Mouse (Mus musculus): Measurements from ENCODE around the gene Gsg1. TPM values are rescaled to one million over a fixed set of nuclear protein-coding genes. Genes with fewer than 3 reads are reported as not detected.

The Gsg1 gene
- polyA plus RNA-seq, 1 experiment, result not detected

DNA sequence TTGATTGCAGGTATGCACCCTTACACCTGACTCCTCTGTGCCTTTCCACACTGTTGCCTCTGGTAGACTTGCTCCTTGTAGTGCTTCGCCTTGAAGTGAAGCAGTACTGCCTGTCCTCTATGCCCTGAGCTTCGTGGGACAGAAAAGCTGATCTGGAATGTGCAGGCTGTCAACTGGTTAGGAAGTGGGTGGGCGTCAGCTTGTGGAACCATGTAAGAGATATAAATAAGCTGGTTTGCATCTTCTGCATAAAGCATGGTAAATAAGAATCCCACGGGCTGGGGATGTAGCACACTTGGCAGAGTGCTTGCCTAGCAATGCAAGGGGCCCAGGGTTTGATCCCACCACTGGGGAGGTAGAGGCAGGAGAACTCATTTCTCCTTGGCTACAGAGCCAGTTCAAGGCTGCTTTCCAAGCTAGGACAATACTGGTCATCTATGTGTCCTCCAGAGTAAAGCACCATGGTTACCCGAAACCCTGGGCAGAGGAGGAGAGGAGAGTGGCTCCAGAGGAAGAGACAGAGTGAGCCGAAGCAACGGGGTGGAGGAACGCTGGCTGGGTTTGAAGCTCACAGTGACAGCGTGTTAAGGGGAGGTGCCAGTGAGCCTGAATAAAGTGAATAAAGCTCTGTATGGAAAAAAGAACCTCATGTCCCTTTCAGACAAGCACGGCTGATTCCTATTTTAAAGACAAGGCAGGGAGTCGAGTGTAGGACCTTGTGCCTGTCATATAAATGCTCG lies 21.5 kb downstream of the Gsg1 start:
- Histone ChIP-seq H3K27ac (ENCODE audit: insufficient read depth, low read length) (no peak overlapping the region), H3K36me3 (ENCODE audit: control insufficient read depth, insufficient read depth, low read length, poor library complexity, severe bottlenecking) (no peaks in the 10 kb centered on the region), H3K9ac (ENCODE audit: low read depth, poor library complexity, severe bottlenecking) (no peak overlapping the region), H3K27me3 (ENCODE audit: control insufficient read depth, insufficient read depth, low read length, poor library complexity, severe bottlenecking) (no peaks in the 10 kb centered on the region), H3K4me3 (ENCODE audit: low read depth, low read length) (no peak overlapping the region), H3K9me3 (replicated peaks; ENCODE audit: control insufficient read depth, insufficient read depth, low read length, poor library complexity, severe bottlenecking) (no peaks in the 10 kb centered on the region), H3K4me1 (ENCODE audit: control insufficient read depth, insufficient read depth, low read length) (no peaks in the 10 kb centered on the region)
- TF ChIP-seq POLR2A (IDR thresholded peaks at IDR 0.05; ENCODE audit: insufficient read depth, low read length) (no peak), CTCF (IDR thresholded peaks at IDR 0.05; ENCODE audit: low read depth, low read length) (no peak), EP300 (IDR thresholded peaks at IDR 0.05; ENCODE audit: insufficient read depth, low read depth, low read length) (no peak)

DNA sequence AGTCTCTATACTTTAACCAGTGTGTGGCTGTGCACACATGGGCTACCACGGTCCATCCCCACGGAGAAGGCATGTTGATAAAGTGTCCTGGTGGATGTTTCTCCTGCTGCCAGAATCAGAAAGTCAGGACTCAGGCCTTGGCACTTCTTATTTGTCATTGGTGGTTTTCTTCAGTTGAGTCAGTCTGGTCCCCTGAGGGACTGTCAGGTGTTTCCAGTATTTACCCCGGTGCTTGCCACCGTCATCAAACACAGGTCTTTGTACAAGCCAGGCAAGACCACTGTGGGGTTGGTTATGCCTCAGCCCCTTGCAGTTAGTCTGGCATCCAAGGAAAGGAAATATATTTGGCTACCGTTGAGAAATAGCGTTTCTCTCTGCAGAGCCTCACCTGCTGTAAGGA lies 23.6 kb downstream of the Gsg1 start:
- Histone ChIP-seq H3K4me1 (ENCODE audit: control insufficient read depth, insufficient read depth, low read length) (no peaks in the 10 kb centered on the region), H3K27me3 (ENCODE audit: control insufficient read depth, insufficient read depth, low read length, poor library complexity, severe bottlenecking) (no peaks in the 10 kb centered on the region), H3K9me3 (replicated peaks; ENCODE audit: control insufficient read depth, insufficient read depth, low read length, poor library complexity, severe bottlenecking) (no peaks in the 10 kb centered on the region), H3K36me3 (ENCODE audit: control insufficient read depth, insufficient read depth, low read length, poor library complexity, severe bottlenecking) (no peaks in the 10 kb centered on the region), H3K27ac (ENCODE audit: insufficient read depth, low read length) (no peak overlapping the region), H3K4me3 (ENCODE audit: low read depth, low read length) (no peak overlapping the region), H3K9ac (ENCODE audit: low read depth, poor library complexity, severe bottlenecking) (no peak overlapping the region)
- TF ChIP-seq CTCF (IDR thresholded peaks at IDR 0.05; ENCODE audit: low read depth, low read length) (no peak), POLR2A (IDR thresholded peaks at IDR 0.05; ENCODE audit: insufficient read depth, low read length) (no peak), EP300 (IDR thresholded peaks at IDR 0.05; ENCODE audit: insufficient read depth, low read depth, low read length) (no peak)

DNA sequence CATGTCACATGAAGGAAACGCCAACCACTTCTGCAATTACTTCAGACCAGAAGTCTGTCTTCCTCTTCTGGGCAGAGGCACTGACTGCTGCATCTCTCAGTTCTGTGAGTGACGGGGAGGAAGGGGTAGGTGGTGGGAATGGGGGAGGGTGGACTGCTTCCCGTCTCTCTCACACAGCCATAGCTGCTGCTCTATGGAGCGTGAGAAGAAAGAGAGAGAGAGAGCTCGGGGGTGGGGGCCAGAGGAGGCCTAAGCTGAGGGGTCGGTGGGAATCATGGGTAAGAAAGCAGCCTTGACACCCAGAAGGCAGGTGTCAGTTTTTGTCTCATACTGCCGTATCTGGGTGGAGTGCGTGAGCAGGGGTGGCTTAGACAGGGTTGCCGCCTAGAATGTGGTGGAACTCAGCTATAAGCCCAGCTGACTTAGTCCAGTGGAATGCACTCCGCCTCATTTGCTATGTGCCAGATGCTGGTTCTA lies 25.6 kb downstream of the Gsg1 start:
- no peaks in the 10 kb centered on the region for H3K36me3 ChIP-seq (ENCODE audit: control insufficient read depth, insufficient read depth, low read length, poor library complexity, severe bottlenecking)
- no peak overlapping the region for H3K9ac ChIP-seq (ENCODE audit: low read depth, poor library complexity, severe bottlenecking)
- no peak overlapping the region for H3K4me3 ChIP-seq (ENCODE audit: low read depth, low read length)
- H3K27ac ChIP-seq (ENCODE audit: insufficient read depth, low read length), result no peak overlapping the region
- no peak for TF ChIP-seq EP300 (IDR thresholded peaks at IDR 0.05; ENCODE audit: insufficient read depth, low read depth, low read length)
- no peak for TF ChIP-seq CTCF (IDR thresholded peaks at IDR 0.05; ENCODE audit: low read depth, low read length)
- no peak for TF ChIP-seq POLR2A (IDR thresholded peaks at IDR 0.05; ENCODE audit: insufficient read depth, low read length)
- no peaks in the 10 kb centered on the region for H3K4me1 ChIP-seq (ENCODE audit: control insufficient read depth, insufficient read depth, low read length)
- no peaks in the 10 kb centered on the region for H3K27me3 ChIP-seq (ENCODE audit: control insufficient read depth, insufficient read depth, low read length, poor library complexity, severe bottlenecking)
- no peaks in the 10 kb centered on the region for H3K9me3 ChIP-seq (replicated peaks; ENCODE audit: control insufficient read depth, insufficient read depth, low read length, poor library complexity, severe bottlenecking)

- no peaks in the 10 kb centered on the region for H3K9me3 ChIP-seq (replicated peaks; ENCODE audit: control insufficient read depth, insufficient read depth, low read length, poor library complexity, severe bottlenecking)
- no peaks in the 10 kb centered on the region for H3K36me3 ChIP-seq (ENCODE audit: control insufficient read depth, insufficient read depth, low read length, poor library complexity, severe bottlenecking)
- H3K9ac ChIP-seq (ENCODE audit: low read depth, poor library complexity, severe bottlenecking), result no peak overlapping the region
- no peaks in the 10 kb centered on the region for H3K27me3 ChIP-seq (ENCODE audit: control insufficient read depth, insufficient read depth, low read length, poor library complexity, severe bottlenecking)
- no peaks in the 10 kb centered on the region for H3K4me1 ChIP-seq (ENCODE audit: control insufficient read depth, insufficient read depth, low read length)
- no peak overlapping the region for H3K4me3 ChIP-seq (ENCODE audit: low read depth, low read length)
- H3K27ac ChIP-seq (ENCODE audit: insufficient read depth, low read length), result no peak overlapping the region
- TF ChIP-seq CTCF (IDR thresholded peaks at IDR 0.05; ENCODE audit: low read depth, low read length), result no peak
- TF ChIP-seq EP300 (IDR thresholded peaks at IDR 0.05; ENCODE audit: insufficient read depth, low read depth, low read length), result no peak
- TF ChIP-seq POLR2A (IDR thresholded peaks at IDR 0.05; ENCODE audit: insufficient read depth, low read length), result no peak
Observed at GRCm38 (mm10) chr6:135223786-135224416, 30.2 kb downstream of the Gsg1 start.

- no peaks in the 10 kb centered on the region for H3K9me3 ChIP-seq (replicated peaks; ENCODE audit: control insufficient read depth, insufficient read depth, low read length, poor library complexity, severe bottlenecking)
- TF ChIP-seq EP300 (IDR thresholded peaks at IDR 0.05; ENCODE audit: insufficient read depth, low read depth, low read length), result no peak
- no peak for TF ChIP-seq POLR2A (IDR thresholded peaks at IDR 0.05; ENCODE audit: insufficient read depth, low read length)
- no peak for TF ChIP-seq CTCF (IDR thresholded peaks at IDR 0.05; ENCODE audit: low read depth, low read length)
- no peak overlapping the region for H3K4me3 ChIP-seq (ENCODE audit: low read depth, low read length)
- no peaks in the 10 kb centered on the region for H3K4me1 ChIP-seq (ENCODE audit: control insufficient read depth, insufficient read depth, low read length)
- H3K36me3 ChIP-seq (ENCODE audit: control insufficient read depth, insufficient read depth, low read length, poor library complexity, severe bottlenecking), result no peaks in the 10 kb centered on the region
- no peak overlapping the region for H3K9ac ChIP-seq (ENCODE audit: low read depth, poor library complexity, severe bottlenecking)
- no peaks in the 10 kb centered on the region for H3K27me3 ChIP-seq (ENCODE audit: control insufficient read depth, insufficient read depth, low read length, poor library complexity, severe bottlenecking)
- no peak overlapping the region for H3K27ac ChIP-seq (ENCODE audit: insufficient read depth, low read length)
Observed at GRCm38 (mm10) chr6:135219916-135220315, 34.2 kb downstream of the Gsg1 start.

GRCm38 (mm10) chr6:135218330-135218729 lies 35.8 kb downstream of the Gsg1 start:
- H3K27me3 ChIP-seq (ENCODE audit: control insufficient read depth, insufficient read depth, low read length, poor library complexity, severe bottlenecking), result no peaks in the 10 kb centered on the region
- H3K9ac ChIP-seq (ENCODE audit: low read depth, poor library complexity, severe bottlenecking), result no peak overlapping the region
- no peak overlapping the region for H3K27ac ChIP-seq (ENCODE audit: insufficient read depth, low read length)
- TF ChIP-seq POLR2A (IDR thresholded peaks at IDR 0.05; ENCODE audit: insufficient read depth, low read length) (no peak), EP300 (IDR thresholded peaks at IDR 0.05; ENCODE audit: insufficient read depth, low read depth, low read length) (no peak), CTCF (IDR thresholded peaks at IDR 0.05; ENCODE audit: low read depth, low read length) (no peak)
- no peaks in the 10 kb centered on the region for H3K4me1 ChIP-seq (ENCODE audit: control insufficient read depth, insufficient read depth, low read length)
- no peak overlapping the region for H3K4me3 ChIP-seq (ENCODE audit: low read depth, low read length)
- no peaks in the 10 kb centered on the region for H3K36me3 ChIP-seq (ENCODE audit: control insufficient read depth, insufficient read depth, low read length, poor library complexity, severe bottlenecking)
- no peaks in the 10 kb centered on the region for H3K9me3 ChIP-seq (replicated peaks; ENCODE audit: control insufficient read depth, insufficient read depth, low read length, poor library complexity, severe bottlenecking)
